Mouse (Mus musculus) urinary bladder, postnatal 25 days (tissue): ENCODE measurements at regions not wholly inside any gene's neighbourhood (a gene's known extent, or its start where the extent isn't known, plus 50 kb on each side); places are given as distances from the start of the nearest gene placed in this dataset.
"Not testable (repeated sequence)": the region's sequence is repeated elsewhere in the genome, so short reads cannot be mapped to it uniquely, and the experiment has no call there.

Source experiments
- DNase-seq: peaks from one replicate; pipeline ENCODE4 v3.0.0; 2022; ENCODE audit warnings: low spot score

DNA sequence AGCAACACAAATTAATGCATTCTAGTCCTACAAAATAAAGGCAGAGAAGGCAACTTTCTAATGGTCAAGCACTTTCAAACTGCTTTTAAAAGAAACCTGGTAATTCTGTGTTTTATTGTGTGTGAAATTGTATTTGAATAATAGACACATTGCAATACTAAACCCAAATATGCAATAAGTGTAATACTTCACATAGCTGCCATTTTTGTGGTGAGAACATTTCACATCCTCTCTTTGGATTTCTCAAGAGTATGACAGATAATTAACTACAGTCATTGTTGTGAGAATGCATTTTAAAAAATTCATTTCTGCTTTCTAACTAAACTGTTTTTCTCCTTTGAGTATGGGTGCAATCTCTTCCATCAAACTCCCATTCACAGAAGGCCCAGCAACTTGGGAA, 256.4 kb downstream of the Sema3d start:
- no peak for DNase-seq

DNA sequence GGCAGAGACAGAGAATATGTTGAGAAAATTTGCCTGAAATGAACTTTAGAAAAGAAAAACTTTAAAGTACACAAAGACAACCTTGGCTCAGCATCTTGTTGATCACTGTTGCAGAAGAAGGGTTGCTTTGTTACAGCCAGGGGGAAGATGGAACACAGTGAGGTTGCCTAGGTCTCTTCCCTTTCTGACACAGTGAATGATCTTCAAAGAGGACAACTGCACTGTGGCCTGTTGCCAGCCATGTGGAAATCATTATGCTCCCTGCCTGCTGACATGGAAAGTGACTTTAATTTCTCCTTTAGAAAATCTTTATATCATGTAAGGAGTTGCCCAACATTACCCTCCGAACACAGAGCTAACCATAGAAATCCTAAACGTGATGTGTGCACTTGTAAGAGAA, 263.1 kb downstream of the Sema3d start:
- DNase-seq, result no peak

DNA sequence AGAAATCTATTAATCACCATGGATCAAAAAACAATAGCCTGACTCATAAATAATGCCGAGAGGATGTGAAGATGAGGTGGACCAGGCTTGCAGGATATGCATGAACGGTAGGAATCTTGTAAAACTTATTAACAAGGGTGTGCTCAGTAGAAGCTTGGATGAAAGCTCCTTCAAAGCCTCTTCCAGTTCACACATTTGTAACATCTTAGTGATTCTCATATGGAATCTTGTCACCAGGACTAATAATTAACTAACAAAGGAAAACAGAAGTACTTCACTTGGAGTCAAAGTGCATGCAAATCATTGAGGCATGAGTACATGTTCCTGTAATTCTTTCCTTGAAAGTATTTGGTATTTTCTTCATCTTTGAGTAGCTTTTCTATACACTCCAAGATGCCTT, 290.5 kb downstream of the Sema3d start:
- DNase-seq, result no peak

DNA sequence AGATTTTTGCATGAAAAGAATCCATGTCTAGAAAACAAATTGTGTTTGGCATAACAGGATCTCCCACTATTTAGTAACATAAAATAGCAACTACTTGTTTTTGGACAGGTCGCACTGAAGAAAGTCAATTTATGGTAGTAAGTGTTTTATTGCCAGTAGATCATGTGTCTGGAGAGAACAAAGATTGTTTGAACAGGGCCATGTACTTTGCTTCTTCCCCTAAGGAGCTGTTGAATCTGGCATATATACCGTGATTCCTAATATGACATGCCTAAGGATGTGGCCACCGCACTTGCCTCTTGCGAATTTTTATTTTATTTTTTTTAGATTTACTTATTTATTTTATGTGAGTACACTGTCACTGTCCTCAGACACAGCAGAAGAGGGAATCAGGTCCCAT, 290.9 kb downstream of the Sema3d start:
- no peak for DNase-seq

DNA sequence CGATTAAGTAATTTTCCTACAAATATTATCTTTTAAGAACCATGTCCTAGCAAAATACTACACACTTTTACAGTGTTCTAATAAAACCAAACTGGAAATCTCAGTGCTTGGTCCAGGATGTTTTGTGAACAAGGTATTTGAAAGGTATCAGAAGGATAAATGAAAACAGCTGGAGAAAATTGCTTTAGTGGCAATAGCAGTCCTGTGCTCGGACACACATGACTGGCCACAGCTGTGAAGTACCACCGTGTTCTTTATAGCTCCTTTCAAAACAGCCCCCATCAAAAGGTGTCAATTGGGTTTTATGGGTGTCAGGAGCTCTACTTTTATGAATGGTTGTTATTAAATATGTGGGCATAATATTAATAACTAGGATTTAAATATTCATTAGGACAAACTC, 293.5 kb downstream of the Sema3d start:
- DNase-seq, result no peak

DNA sequence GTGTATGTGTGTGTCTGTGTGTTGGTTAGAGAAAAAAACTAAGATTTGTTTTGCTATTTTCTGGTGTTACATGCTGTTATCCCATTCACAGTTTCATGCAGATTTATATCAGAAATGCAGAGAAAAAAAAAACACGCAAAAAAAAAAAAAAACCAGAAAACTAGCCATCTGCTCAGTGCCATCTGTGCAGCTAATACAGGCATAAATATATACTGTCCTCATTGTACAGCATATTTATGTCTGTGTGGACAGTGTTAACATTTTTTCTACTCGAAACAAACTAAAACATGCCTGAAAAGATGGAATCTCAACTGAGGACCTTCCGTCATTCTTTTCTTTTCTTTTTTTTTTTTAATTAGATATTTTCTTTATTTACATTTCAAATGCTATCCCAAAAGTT, 331.7 kb downstream of the Sema3d start:
- DNase-seq, result no peak

DNA sequence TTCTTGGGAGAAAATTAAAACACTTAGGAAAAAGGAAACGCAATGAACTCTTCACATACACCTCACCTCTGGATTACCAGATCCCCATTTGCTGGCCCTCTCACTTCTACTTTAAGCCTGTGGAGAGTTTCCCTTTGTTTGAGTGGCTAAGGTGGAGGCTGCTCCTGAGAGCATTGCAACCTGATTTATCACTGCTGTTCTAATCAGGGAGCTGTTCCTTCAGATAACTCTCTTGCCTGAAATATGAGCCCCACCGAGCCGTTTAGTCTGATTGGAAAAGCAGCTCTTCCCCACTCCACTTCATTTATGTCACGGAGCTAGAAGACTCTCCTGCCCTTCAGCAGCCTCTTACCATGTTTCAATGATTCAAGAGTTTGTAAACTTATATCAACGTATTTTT, 368.3 kb downstream of the Sema3d start:
- DNase-seq, result no peak

DNA sequence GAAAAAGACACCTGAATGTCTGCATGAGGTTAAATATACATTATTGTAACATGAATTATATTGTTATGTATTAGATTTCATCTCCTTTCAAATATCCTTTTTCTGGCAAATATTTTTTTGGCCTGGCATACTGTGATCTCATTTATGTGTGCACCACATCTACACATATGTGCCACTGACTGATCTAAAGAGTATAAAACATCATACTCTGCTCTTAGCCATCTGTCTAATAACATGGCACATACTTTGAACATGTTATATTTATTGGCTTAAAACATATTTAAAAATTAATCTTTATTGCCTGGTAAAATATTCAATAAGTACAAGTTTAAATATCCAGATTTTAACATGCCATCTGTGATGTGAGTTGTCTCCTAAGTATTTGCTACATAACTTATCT, 365.6 kb upstream of the Sema3a start:
- DNase-seq, result no peak

DNA sequence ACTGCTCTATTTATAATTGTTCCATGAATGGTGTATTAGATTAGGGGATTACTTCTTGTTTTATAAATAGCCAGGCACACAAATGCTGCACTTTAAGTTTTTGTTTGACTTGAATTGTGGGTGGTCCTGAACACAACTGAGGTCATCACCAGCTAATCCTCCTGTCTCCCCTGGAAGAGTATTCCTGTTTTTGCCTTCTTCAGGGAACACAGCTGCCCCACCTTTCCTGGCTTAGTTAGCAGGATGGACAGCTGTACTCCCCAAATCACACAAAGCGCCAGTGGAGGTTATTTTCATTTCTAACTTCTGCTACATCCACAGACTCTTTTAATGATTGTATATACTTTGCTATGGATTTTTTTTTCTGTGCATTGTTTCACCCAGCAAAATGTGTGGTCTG, 357.8 kb upstream of the Sema3a start:
- no peak for DNase-seq

DNA sequence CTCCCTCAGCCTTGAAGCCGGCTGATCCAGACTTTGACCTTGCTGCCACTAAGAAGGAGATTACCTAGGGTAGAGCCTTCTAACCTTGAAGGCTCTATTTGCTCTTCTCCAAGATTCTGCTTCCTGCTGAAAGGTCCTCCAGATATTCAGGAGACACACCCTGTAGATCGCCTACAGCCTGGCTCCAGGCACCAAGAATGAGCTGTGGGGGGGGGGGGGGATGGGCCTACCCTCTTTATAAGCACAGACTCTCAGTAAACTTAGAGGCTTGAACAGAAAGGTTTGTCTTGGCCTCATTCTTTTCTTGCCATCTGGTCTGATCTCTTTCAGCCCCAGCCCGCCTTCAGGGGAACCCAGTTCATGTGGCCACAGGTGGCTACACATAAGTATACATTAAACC, 342.5 kb upstream of the Sema3a start:
- DNase-seq, result no peak

DNA sequence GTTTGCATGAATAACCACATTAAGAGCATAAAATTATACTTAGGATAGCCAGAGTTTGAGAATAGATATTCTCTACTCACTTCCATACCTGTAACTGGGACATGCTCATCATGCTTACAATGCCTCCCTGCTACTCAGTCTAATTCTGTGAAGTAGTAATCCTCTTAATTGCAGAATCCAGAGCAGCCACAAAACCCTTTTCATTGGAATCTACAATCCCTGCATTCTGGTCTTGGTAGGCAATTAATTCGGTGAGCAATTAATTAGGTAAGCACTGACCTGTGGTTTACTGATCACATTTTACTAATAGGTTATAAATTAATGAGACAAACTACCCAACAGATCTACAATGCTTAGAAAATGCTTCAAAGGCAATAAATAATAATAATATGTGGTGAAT, 316.5 kb upstream of the Sema3a start:
- no peak for DNase-seq

DNA sequence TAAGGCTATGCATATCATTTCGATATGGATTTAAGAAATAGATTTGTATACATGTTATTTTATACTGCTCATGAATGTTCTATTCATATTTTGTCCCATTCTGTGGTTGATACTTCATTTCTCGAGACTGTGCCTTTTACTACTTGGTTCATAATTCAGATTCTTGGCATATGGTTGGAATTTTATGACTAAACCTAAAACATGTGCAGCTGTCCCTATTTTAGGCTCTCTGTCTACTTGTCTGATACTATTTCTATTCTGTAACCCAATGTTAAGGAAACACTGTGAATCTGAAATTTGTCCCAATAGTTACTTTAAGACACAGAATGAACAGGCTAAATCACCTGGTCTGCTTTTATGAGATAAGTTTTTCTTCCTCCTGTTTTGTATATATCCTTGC, 315.3 kb upstream of the Sema3a start:
- DNase-seq, result no peak

DNA sequence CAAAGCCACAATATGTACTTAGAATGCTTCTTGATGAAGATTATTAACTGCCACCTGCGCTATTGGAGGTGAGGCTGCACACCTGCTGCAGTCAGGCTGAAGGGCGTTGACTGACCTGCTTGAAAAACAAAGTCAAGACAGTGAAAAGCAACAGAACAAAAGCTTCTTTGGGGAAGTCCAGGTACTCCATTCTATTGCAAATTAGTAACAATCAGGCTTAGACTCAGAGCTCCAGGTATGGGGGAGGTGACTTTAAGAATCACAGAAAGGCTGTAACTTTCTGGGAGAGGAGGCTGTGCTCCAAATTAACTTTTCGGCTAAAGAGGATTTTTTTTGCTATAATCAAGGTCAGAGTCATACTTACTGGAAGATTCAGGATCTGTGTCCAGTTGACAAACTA, 278.0 kb upstream of the Sema3a start:
- not testable (repeated sequence) for DNase-seq

DNA sequence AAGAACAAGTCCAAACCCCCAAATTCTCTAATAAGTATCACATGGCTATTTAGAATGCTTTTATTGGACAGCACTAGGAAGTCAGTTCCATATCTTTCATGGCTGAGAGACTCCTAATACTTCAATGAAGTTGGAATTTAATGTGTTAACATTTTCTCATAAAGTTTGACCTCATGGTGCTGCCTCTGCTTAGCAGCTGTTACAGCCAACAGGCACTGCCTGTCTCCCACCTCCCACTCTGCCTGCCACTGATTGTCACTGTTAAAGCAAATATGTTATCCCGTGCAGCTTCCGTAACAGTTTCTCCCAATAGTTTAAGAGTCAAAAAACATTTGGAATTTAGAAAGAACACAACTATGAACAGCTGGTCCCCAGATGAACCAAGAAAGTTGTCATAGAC, 268.3 kb upstream of the Sema3a start:
- no peak for DNase-seq

DNA sequence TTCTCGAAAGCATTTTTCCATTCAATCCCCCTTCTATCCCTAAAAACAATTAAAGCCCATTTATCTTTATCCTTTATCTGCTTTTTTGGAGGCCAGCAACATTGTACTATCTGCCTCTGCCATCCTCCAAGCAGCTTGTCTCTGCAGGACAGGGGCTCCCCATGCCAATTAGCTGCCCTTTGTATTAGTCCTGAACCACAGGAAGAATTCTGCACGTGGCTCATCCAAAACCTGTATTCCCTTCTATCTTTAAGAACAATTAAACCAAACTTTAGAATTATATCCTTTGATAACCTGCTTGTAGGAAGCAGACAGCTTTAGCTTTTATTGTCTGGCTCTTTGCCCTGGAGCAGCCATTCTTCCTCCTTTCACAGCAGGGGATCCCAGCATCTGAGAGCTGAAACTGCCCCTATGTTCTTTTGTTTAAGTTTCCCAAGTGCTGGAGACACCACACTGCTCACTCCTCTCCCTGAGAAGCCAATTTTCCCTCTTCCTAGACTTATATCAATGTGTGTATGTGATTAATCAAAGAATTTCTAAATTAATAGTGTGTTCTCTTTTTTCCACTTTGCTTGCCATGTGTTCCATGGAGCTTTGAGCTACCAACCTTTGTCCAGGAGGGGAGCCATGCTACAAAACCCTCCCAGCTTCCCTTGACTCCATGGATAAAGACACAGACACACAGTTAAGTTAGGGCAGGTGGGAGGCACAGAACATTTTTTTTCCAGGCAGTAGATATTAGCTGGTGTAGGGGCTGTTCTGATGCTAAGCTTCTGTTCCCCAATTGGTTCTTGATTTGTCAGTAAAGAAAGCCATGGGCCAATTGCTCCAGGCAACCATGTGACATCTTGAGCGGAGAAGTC, 256.6 kb upstream of the Sema3a start:
- no peak for DNase-seq

DNA sequence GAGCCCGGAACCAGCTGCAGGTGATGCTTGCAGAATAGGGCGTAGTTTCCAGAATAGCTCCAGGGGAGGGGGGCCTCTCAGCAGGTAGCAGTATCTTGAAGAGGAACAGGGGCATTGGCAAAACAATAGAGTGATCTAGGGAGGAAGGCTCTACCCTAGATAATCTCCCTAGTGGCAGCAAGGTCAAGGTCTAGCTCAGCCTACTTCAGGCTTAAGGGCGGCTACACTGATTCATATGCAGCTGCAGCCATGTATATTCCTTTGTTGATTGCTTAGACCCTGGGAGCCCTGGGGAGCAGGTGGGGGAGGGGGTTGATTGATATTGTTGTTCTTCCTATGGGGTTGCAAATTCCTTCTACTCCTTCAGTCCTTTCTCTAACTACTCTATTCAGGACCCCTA, 252.3 kb upstream of the Sema3a start:
- no peak for DNase-seq

DNA sequence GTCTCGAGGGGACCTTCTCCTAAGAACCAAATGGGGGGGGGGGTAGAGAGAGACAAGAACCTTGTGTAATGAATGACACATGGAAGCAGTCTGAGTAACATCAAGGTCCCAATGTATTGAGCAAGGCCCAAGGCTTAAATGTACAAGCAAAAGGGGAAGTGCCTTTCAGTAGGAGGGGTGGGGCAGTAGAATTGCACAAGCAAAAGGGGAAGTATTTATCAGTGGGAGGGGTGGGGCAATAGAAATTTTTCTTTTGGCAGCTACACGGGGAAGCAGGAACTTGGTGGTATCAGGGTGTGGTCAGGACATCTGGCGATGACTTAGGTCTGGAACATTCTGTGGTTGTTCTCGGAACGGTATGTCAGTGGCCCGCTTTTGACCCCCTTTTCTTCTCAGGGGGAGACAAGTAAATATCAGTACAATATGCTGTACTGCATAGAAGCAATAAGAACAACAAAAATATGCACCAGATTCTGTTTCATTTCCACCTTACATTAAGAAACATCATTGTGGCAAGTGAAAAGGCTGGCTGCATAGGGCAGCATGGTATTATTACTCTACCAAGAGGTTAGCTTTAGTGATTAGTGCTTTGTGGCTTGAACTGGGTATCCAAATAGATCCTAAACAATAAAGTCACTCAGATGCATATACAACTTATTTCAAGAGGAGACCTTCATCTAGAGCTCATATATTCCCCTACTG, 247.5 kb upstream of the Sema3a start:
- DNase-seq, result no peak

DNA sequence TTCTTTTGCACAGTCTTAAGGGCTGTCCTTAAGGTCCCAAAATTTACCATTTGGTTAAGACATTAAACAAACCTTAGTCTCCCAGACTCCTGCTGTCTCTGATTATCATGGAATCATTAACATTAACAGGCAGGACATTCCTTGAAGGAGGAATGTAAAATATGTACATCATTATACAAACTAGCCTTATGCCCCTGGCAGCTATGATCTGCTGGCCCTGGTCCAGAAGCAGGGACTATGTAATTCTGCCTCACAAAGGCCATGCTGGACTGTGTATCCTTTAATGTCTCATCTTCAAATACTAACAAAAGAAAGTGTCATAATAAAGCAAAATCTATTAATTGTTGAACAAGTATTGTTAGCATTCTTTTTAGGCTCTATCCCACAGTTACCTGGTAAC, 232.9 kb upstream of the Sema3a start:
- DNase-seq, result no peak

DNA sequence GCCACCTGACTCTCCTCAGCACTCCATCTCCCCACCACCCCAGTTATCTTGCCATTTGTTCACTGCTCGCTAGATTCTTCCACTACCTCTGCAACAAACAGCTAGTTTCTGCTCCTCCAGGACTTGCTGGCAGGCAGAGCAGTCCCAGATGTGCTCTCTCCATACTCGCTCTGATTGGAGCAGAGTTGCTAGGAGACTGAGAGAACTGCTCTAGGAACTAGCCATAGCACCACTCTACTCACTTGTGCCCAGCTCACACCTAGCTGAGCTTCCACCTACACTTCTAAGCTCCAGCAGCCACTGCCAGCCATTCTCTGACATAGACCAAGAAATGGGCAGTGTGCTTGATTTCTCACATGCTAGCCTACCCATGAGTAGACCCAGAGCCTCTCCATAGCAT, 230.6 kb upstream of the Sema3a start:
- DNase-seq, result no peak

DNA sequence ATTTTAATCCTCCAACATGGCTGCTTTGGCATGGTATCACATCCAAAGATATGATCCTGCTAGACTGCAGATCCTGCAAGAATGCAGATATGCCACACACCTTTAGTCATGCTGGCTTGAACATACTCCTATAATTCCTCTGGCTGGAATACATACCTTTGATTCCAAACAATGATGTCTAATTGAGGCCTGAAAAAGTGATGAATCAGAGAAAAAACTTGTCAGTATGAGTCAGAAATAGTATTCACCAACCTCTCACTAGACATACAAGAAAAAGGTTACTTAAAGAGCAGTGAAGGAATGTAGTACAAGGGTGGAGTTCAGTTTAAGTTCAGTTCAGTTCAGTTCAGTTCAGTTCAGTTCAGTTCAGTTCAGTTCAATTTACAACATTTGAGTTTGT, 214.5 kb upstream of the Sema3a start:
- DNase-seq, result no peak

DNA sequence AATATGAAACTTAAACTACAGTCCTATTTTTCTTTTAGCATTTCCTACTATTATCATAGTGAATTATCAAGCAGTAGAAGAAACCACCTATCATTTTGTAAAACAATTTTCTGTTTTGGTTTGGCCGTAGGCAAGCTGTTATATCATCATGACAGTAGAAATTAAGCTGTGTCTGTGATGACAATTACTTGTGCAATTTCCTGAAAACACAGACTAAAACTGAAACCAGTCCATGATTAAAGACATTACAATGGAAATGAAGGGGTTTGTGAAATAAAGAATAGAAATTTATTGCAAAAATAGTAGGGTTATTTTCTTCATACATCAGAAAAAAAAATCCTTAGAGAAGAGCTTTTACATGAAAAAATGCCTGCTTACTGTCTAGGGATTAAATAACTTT, 210.8 kb upstream of the Sema3a start:
- no peak for DNase-seq

DNA sequence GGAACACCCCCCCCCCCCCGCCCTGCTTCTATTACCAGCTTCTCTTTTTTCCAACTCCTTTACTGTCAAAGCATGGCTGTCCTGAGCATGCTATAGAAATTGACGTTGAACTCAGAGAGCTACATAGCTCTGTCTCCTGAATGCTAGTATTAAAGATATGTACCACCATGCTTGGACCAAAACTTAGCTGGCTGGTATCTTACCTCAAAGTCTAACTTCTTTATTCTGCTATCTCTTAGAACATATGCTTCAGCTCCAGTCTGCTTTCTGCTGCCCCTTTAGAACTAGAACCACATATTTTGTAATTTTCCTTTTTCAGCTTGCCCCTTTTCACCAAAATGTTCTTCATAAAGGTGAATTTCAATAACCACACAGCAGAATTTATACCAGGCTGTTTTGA, 205.9 kb upstream of the Sema3a start:
- DNase-seq, result no peak

DNA sequence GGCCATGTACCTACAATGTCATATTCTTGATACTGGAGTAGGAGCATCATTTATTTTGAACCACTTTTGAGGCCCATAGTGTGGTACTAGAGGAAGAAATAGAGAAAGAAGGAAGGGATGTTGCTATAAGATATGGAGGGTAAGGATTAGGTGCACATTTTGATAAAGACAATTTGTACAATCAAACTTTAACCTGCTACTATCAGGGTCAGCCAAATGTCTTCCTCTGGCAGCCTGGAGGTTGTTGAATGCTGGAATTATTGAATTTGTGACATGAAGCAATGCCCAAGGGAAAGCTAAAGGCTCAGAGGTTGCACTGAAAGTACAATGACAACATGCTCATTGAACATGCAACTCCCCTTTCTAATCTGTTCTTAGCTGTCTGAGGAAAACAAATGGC, 202.3 kb upstream of the Sema3a start:
- DNase-seq, result no peak

DNA sequence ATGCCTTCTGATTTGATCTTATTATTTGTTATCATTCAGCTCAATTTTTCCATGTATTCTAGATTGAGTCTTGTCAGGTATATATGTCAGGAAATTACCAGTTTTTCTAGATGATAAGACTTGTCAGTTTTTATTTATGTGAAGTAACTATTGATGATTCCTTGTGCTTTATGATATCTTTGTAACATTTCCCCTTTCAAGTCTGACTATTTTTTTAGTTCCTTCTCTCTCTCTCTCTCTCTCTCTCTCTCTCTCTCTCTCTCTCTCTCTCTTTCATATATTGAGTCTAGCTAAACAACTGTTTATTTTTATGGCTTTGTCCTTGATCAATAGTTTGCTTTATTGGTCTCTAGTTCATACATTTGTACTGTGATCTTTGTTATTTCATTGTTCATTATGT, 199.7 kb upstream of the Sema3a start:
- no peak for DNase-seq
